Mouse (Mus musculus): Measurements from ENCODE around the gene Ash1l. TPM values are rescaled to one million over a fixed set of nuclear protein-coding genes. Genes with fewer than 3 reads are reported as not detected.

Ash1l gene
- total RNA-seq, 2 experiments from 2014 or later, result 47.3 to 51.6 TPM

Other genes starting within 250 kb of the Ash1l start
- gene Rit1, start 233.8 kb upstream of the Ash1l start, total RNA-seq (2021), result 10 to 100 TPM; 53.4 to 54.0 TPM
- gene Syt11, start 175.5 kb upstream of the Ash1l start, total RNA-seq (2021), result 10 to 100 TPM; 23.6 to 29.5 TPM
- 10 to 100 TPM; 36.4 to 40.5 TPM for gene Gon4l, start 115.4 kb upstream of the Ash1l start, total RNA-seq (2021)
- gene Msto1, start 36.6 kb upstream of the Ash1l start, total RNA-seq (2021), result 10 to 100 TPM; 37.1 to 39.5 TPM
- gene Dap3, start 559 bp downstream of the Ash1l start, total RNA-seq (2021), result 100 to 1,000 TPM; 115 to 118 TPM
- gene Rusc1, start 142.7 kb downstream of the Ash1l start, total RNA-seq (2021), result 10 to 100 TPM; 21.9 to 27.4 TPM
- not detected for gene Gm43738, start 150.5 kb downstream of the Ash1l start, total RNA-seq (2021)
- gene Fdps, start 151.3 kb downstream of the Ash1l start, total RNA-seq (2021), result 10 to 100 TPM; 79.4 to 85.0 TPM
- gene Pklr, start 185.5 kb downstream of the Ash1l start, total RNA-seq (2021), result 10 to 100 TPM; 11.2 to 24.5 TPM
- gene Hcn3, start 209.6 kb downstream of the Ash1l start, total RNA-seq (2021), result 10 to 100 TPM; 15.0 to 17.8 TPM
- gene Clk2, start 214.2 kb downstream of the Ash1l start, total RNA-seq (2021), result 100 to 1,000 TPM; 103 TPM
- 100 to 1,000 TPM; 114 to 122 TPM for gene Scamp3, start 226.9 kb downstream of the Ash1l start, total RNA-seq (2021)
- gene Fam189b, start 232.5 kb downstream of the Ash1l start, total RNA-seq (2021), result 10 to 100 TPM; 27.2 to 34.1 TPM

Data from adrenal gland, postnatal 4 days (tissue).